ENCODE assay signal across 7 mouse cellular contexts in genomic region chr1:88276524-88277097, GRCm38 (mm10). TPM values are rescaled to one million over a fixed set of nuclear protein-coding genes. Genes with fewer than 3 reads are reported as not detected.
A peak's percentile ranks its signal among the peaks of the same experiment; 100 is the strongest.
DNase-seq lines count a peak whose midpoint lies in the region; ATAC-seq and TF ChIP-seq lines count a peak whose summit lies in the region.

No protein-coding gene starts in this region.

- no peak for TF ChIP-seq CTCF in spleen, adult 2 months (IDR thresholded peaks at IDR 0.05; ENCODE audit: extremely low read depth, insufficient read depth, insufficient read length, insufficient replicate concordance)
- no peak for TF ChIP-seq CTCF in embryonic fibroblast, embryonic 13.5 days (IDR thresholded peaks at IDR 0.05; ENCODE audit: borderline replicate concordance, insufficient read depth, low read length)

- peak overlapping the region; percentile 62 for H3K4me2 ChIP-seq in intestine, embryonic 16.5 days (ENCODE audit: low read depth, low read length)
- H3K4me2 ChIP-seq in midbrain, embryonic 14.5 days (ENCODE audit: low read length) = peak overlapping the region; percentile 56

- H3K9ac ChIP-seq in intestine, embryonic 16.5 days (ENCODE audit: low read depth, low read length) = peak overlapping the region; percentile 79
- H3K9ac ChIP-seq in midbrain, embryonic 14.5 days (replicated peaks; ENCODE audit: low read length) = peak overlapping the region; percentile 61

- ATAC-seq in intestine, embryonic 16.5 days = peak; percentile 16
- peak; percentile 32 for ATAC-seq in midbrain, embryonic 14.5 days (ENCODE audit: low FRiP score, low TSS enrichment)

- TF ChIP-seq POLR2A in spleen, adult 2 months (IDR thresholded peaks at IDR 0.05; ENCODE audit: low read depth, low read length) = no peak
- no peak for TF ChIP-seq POLR2A in embryonic fibroblast, embryonic 13.5 days (IDR thresholded peaks at IDR 0.05; ENCODE audit: low read depth, low read length)

- H3K4me1 ChIP-seq in spleen, adult 2 months (ENCODE audit: control insufficient read depth, insufficient read depth, insufficient read length) = peaks cover 7% of the 10 kb centered on the region; the same call in 1 of the 2 replicates
- H3K4me1 ChIP-seq in embryonic fibroblast, embryonic 13.5 days (ENCODE audit: control insufficient read depth, insufficient read depth, low read length) = peaks cover 8% of the 10 kb centered on the region
- peaks cover 32% of the 10 kb centered on the region for H3K4me1 ChIP-seq in intestine, embryonic 16.5 days (ENCODE audit: control insufficient read depth, insufficient read depth, low read length)
- H3K4me1 ChIP-seq in midbrain, embryonic 14.5 days (ENCODE audit: control insufficient read depth, insufficient read depth, low read length) = peaks cover 24% of the 10 kb centered on the region

- WGBS in spleen, adult 2 months = 16% methylated on average over 10 of the region's 10 CpGs
- 18% methylated on average over 10 of the region's 10 CpGs for WGBS in intestine, embryonic 16.5 days
- 26% methylated on average over 10 of the region's 10 CpGs for WGBS in midbrain, embryonic 14.5 days

- no peaks in the 10 kb centered on the region for H3K27me3 ChIP-seq in spleen, adult 2 months (ENCODE audit: control insufficient read depth, insufficient read depth, low read length)
- no peaks in the 10 kb centered on the region for H3K27me3 ChIP-seq in intestine, embryonic 16.5 days (replicated peaks; ENCODE audit: control insufficient read depth, insufficient read depth, low read length)
- H3K27me3 ChIP-seq in midbrain, embryonic 14.5 days (ENCODE audit: control insufficient read depth, insufficient read depth, low read length) = no peaks in the 10 kb centered on the region

- peak in 1 of 2 experiments; percentile 13 for DNase-seq in spleen, adult 2 months (ENCODE audit: low read depth in 1 of 2, low spot score in 2 of 2)
- no peak for DNase-seq in spleen, adult 12 weeks (ENCODE audit: low spot score)
- no peak for DNase-seq in midbrain, embryonic 14.5 days
- no peak for DNase-seq in left cerebral cortex, adult 11 months (ENCODE audit: low spot score)
- DNase-seq in embryo, embryonic 10 days (ENCODE audit: low spot score) = no peak

- peak overlapping the region; percentile 57 for H3K4me3 ChIP-seq in spleen, adult 2 months (ENCODE audit: extremely low read depth, insufficient read depth, insufficient read length)
- peak overlapping the region; percentile 76 for H3K4me3 ChIP-seq in embryonic fibroblast, embryonic 13.5 days (ENCODE audit: insufficient read depth, low read length)
- H3K4me3 ChIP-seq in intestine, embryonic 16.5 days (ENCODE audit: low read length) = peak overlapping the region; percentile 57
- peak overlapping the region; percentile 49 for H3K4me3 ChIP-seq in midbrain, embryonic 14.5 days (replicated peaks; ENCODE audit: low read depth, low read length)

- H3K9me3 ChIP-seq in intestine, embryonic 16.5 days (ENCODE audit: control insufficient read depth, low read length) = no peaks in the 10 kb centered on the region
- H3K9me3 ChIP-seq in midbrain, embryonic 14.5 days (ENCODE audit: control insufficient read depth, low read length) = no peaks in the 10 kb centered on the region

- H3K27ac ChIP-seq in spleen, adult 2 months (ENCODE audit: insufficient read depth, low read length) = peak overlapping the region; percentile 38; the same call in 1 of the 2 replicates
- peak overlapping the region; percentile 20; the same call in 1 of the 2 replicates for H3K27ac ChIP-seq in embryonic fibroblast, embryonic 13.5 days (ENCODE audit: insufficient read depth, low read length)
- H3K27ac ChIP-seq in intestine, embryonic 16.5 days (ENCODE audit: low read length) = peak overlapping the region; percentile 84
- H3K27ac ChIP-seq in midbrain, embryonic 14.5 days (replicated peaks; ENCODE audit: low read depth, low read length) = peak overlapping the region; percentile 64

- H3K36me3 ChIP-seq in spleen, adult 2 months (ENCODE audit: control insufficient read depth, insufficient read depth, low read length) = peaks cover 9% of the 10 kb centered on the region; the same call in 1 of the 2 replicates
- H3K36me3 ChIP-seq in intestine, embryonic 16.5 days (ENCODE audit: control insufficient read depth, insufficient read depth, low read length) = peaks cover 29% of the 10 kb centered on the region
- H3K36me3 ChIP-seq in midbrain, embryonic 14.5 days (ENCODE audit: control insufficient read depth, insufficient read depth, low read length) = peaks cover 34% of the 10 kb centered on the region

RNA-seq across cellular contexts. Expression of gene Hjurp, which starts 0.8 kb away (rescaled TPM):
- polyA plus RNA-seq in spleen, adult 2 months (2012; rRNA removed) = 33.6 and 47.2 TPM in 2 replicates
- polyA plus RNA-seq in embryonic fibroblast, embryonic 13.5 days (2011; ENCODE audit: insufficient read length, low read depth, missing spikeins) = 106 and 122 TPM in 2 replicates
- polyA plus RNA-seq in intestine, embryonic 16.5 days (2015; fragmentation: Nextera tagmentation; extraction: Ambion mirVana) = 135 and 141 TPM in 2 replicates
- polyA plus RNA-seq in midbrain, embryonic 14.5 days (2014; fragmentation: Nextera tagmentation; extraction: Ambion mirVana) = 52.9 and 80.2 TPM in 2 replicates

RNA-seq across cellular contexts. Expression of gene Trpm8, which starts 0.8 kb away (rescaled TPM):
- polyA plus RNA-seq in spleen, adult 2 months (2012; rRNA removed) = not detected in 2 replicates
- polyA plus RNA-seq in embryonic fibroblast, embryonic 13.5 days (2011; ENCODE audit: insufficient read length, low read depth, missing spikeins) = not detected in 2 replicates
- polyA plus RNA-seq in intestine, embryonic 16.5 days (2015; fragmentation: Nextera tagmentation; extraction: Ambion mirVana) = not detected in 2 replicates
- polyA plus RNA-seq in midbrain, embryonic 14.5 days (2014; fragmentation: Nextera tagmentation; extraction: Ambion mirVana) = 0.14 TPM in 1 of 2 replicates, not detected in the other

RNA-seq across cellular contexts. Expression of gene Mroh2a, which starts 49.8 kb away (rescaled TPM):
- polyA plus RNA-seq in spleen, adult 2 months (2012; rRNA removed) = 0.23 and 0.42 TPM in 2 replicates
- not detected in 2 replicates for polyA plus RNA-seq in embryonic fibroblast, embryonic 13.5 days (2011; ENCODE audit: insufficient read length, low read depth, missing spikeins)
- polyA plus RNA-seq in intestine, embryonic 16.5 days (2015; fragmentation: Nextera tagmentation; extraction: Ambion mirVana) = 0.76 and 0.88 TPM in 2 replicates
- 0.66 and 1.8 TPM in 2 replicates for polyA plus RNA-seq in midbrain, embryonic 14.5 days (2014; fragmentation: Nextera tagmentation; extraction: Ambion mirVana)

Comparison
In these comparisons a context has a peak if more than half of its experiments do, and no peak if none do; other contexts are left out.
1. H3K27ac ChIP-seq: peak in every context shown above with its lines; median percentile 84 in intestine, embryonic 16.5 days; 64 in midbrain, embryonic 14.5 days; 38 in spleen, adult 2 months; 20 in embryonic fibroblast, embryonic 13.5 days.